Mouse (Mus musculus): ENCODE results near the gene Mef2c. TPM values are rescaled to one million over a fixed set of nuclear protein-coding genes. Genes with fewer than 3 reads are reported as not detected.

The Mef2c gene
- polyA plus RNA-seq (2017; shearing (Covaris generic)), result 1 to 10 TPM in 1 of 2 experiments, under 1 TPM in 1; 0.39 to 2.3 TPM

DNA sequence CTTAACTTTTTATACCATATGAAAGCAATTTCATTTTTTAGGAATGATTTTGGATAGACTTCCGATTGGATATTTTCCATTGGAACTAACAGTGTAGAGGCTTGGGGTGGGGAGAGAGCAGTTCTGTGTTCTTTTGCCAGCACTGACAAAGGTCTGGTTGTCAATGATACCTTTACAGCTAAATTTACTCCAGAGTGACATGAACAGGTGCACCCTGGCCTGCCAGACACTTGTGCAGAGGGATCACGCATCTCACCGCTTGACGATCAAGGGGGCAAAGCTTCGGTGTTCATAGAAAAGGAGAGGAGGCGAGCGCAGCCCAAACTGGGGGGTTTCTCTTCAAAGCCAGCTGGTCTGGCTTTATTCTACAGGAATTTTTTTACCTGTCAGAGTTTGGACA lies at the start of gene Mef2c:
Mef2c (plus strand) TSS at position 116 of the 400 bp plus-strand sequence.

Data from activated CD4-positive, CD25-positive, alpha-beta regulatory T cell (primary cell).